Mouse (Mus musculus): ENCODE measurements at regions not wholly inside any gene's neighbourhood (a gene's known extent, or its start where the extent isn't known, plus 50 kb on each side); places are given as distances from the start of the nearest gene placed in this dataset.

GRCm38 (mm10) chr14:120803191-120803590, 107.8 kb upstream of the Ipo5 start:
- no peak for TF ChIP-seq POLR2A (IDR thresholded peaks at IDR 0.05; ENCODE audit: extremely low read depth, insufficient read depth, low read length)
- TF ChIP-seq CTCF (IDR thresholded peaks at IDR 0.05; ENCODE audit: extremely low read depth, insufficient read depth, low read length) = no peak

Data from cortical plate, adult 2 months (tissue).